Mouse (Mus musculus) E14TG2a.4 (cell line): ENCODE results near the gene Ciao2b.

Experiments used
- CTCF ChIP-seq: conservative IDR thresholded peaks from 2 replicates; pipeline ENCODE4 v1.5.1; 2014; ENCODE audit warnings: low read length
- NANOG ChIP-seq: IDR thresholded peaks from 2 replicates; pipeline ENCODE4 v1.6.1; 2014; ENCODE audit warnings: borderline replicate concordance, low read length, mixed read lengths

GRCm38 (mm10) chr8:104655614-104656013, 13.8 kb upstream of the Ciao2b start:
- TF ChIP-seq CTCF (no peak), NANOG (no peak)
